Mouse (Mus musculus) E14TG2a.4 (cell line): ENCODE results near the gene Ndufaf8.

Source experiments
- CTCF ChIP-seq: conservative IDR thresholded peaks from 2 replicates; pipeline ENCODE4 v1.5.1; 2014; ENCODE audit warnings: low read length
- NANOG ChIP-seq: IDR thresholded peaks from 2 replicates; pipeline ENCODE4 v1.6.1; 2014; ENCODE audit warnings: borderline replicate concordance, low read length, mixed read lengths
- POU5F1 ChIP-seq: IDR thresholded peaks from 2 replicates; pipeline ENCODE4 v1.6.1; 2014; ENCODE audit warnings: low read length, borderline replicate concordance

GRCm38 (mm10) chr11:120126845-120127244, 28.1 kb downstream of the Ndufaf8 start:
- TF ChIP-seq CTCF (no peak), POU5F1 (no peak), NANOG (no peak)
